Comparison of ENCODE assay signal across 17 mouse cellular contexts in genomic region chr4:109985424-109986172, GRCm38 (mm10). TPM values are rescaled to one million over a fixed set of nuclear protein-coding genes. Genes with fewer than 3 reads are reported as not detected.
DNase-seq lines count a peak whose midpoint lies in the region; ATAC-seq lines count a peak whose summit lies in the region.
"Had no signal": no experiment of that assay in that cellular context is flagged by ENCODE, and none has a peak within 500 bp of the region (broad histone marks: within the 10 kb centered on the region; RNA-seq: fewer than 3 reads in every experiment).

No protein-coding gene starts in this region.

- H3K27me3 ChIP-seq in intestine, embryonic 14.5 days (replicated peaks; ENCODE audit: control insufficient read depth, insufficient read depth, low read length): peaks cover 97% of the 10 kb centered on the region
- H3K27me3 ChIP-seq in intestine, embryonic 16.5 days (replicated peaks; ENCODE audit: control insufficient read depth, insufficient read depth, low read length): peaks cover 89% of the 10 kb centered on the region
- H3K27me3 ChIP-seq in forebrain, embryonic 14.5 days (replicated peaks; ENCODE audit: control insufficient read depth, insufficient read depth, low read length): peaks cover 44% of the 10 kb centered on the region
- H3K27me3 ChIP-seq in midbrain, embryonic 13.5 days: peaks cover 97% of the 10 kb centered on the region

- H3K4me1 ChIP-seq in intestine, embryonic 14.5 days (replicated peaks; ENCODE audit: control insufficient read depth, insufficient read depth, low read length): peaks cover 4% of the 10 kb centered on the region; the same call in 1 of the 2 replicates
- peaks cover 14% of the 10 kb centered on the region for H3K4me1 ChIP-seq in intestine, embryonic 16.5 days (ENCODE audit: control insufficient read depth, insufficient read depth, low read length)
- H3K4me1 ChIP-seq in forebrain, embryonic 14.5 days (ENCODE audit: control insufficient read depth, insufficient read depth, low read length): 0 out of 2 replicates have a peak, but pooled peaks cover 3% of the 10 kb centered on the region
- H3K4me1 ChIP-seq in midbrain, embryonic 13.5 days (replicated peaks): peaks cover 17% of the 10 kb centered on the region

- peak; percentile 14 for DNase-seq in embryo, embryonic 10 days (ENCODE audit: low spot score)
- DNase-seq in embryo, embryonic 9.5 days (ENCODE audit: extremely low spot score): no peak
- peak; percentile 53 for DNase-seq in intestine, embryonic 14.5 days (ENCODE audit: low spot score)
- DNase-seq in forebrain, embryonic 14.5 days (ENCODE audit: low spot score): peak; percentile 46
- no peak for DNase-seq in lung, postnatal 25 days (ENCODE audit: low spot score)
- no peak for DNase-seq in spleen, postnatal 36 days (ENCODE audit: low spot score in 2 of 2)
- DNase-seq: adrenal gland, adult 2 months; cerebellum, adult 11-12 months; cerebellum, postnatal 36 days; heart, adult 2 months; liver; liver, postnatal 0 days; lung, postnatal 14 days; thymus, postnatal 4 days had no signal

- no peaks in the 10 kb centered on the region for H3K9me3 ChIP-seq in intestine, embryonic 14.5 days (ENCODE audit: control insufficient read depth, low read length)
- H3K9me3 ChIP-seq in intestine, embryonic 16.5 days (ENCODE audit: control insufficient read depth, low read length): no peaks in the 10 kb centered on the region
- H3K9me3 ChIP-seq in forebrain, embryonic 14.5 days (replicated peaks; ENCODE audit: control insufficient read depth, low read length): no peaks in the 10 kb centered on the region
- no peaks in the 10 kb centered on the region for H3K9me3 ChIP-seq in midbrain, embryonic 13.5 days
- H3K9me3 ChIP-seq: neural tube, embryonic 13.5 days had no signal

- no peak overlapping the region for H3K4me3 ChIP-seq in intestine, embryonic 14.5 days (ENCODE audit: low read depth, low read length)
- no peak overlapping the region for H3K4me3 ChIP-seq in intestine, embryonic 16.5 days (ENCODE audit: low read length)
- 0 out of 2 replicates have a peak overlapping the region, but pooled peaks have one; percentile 11 for H3K4me3 ChIP-seq in forebrain, embryonic 14.5 days (ENCODE audit: low read depth, low read length)
- no peak overlapping the region for H3K4me3 ChIP-seq in midbrain, embryonic 13.5 days (replicated peaks)
- H3K4me3 ChIP-seq: heart, adult 2 months; neural tube, embryonic 13.5 days had no signal

- no peak for ATAC-seq in intestine, embryonic 14.5 days (replicated peaks; ENCODE audit: low FRiP score, low TSS enrichment, low read depth)
- ATAC-seq in intestine, embryonic 16.5 days: no peak
- ATAC-seq in forebrain, embryonic 14.5 days: no peak
- ATAC-seq in midbrain, embryonic 13.5 days: 0 out of 2 replicates have a peak, but pooled peaks have one; percentile 16
- ATAC-seq: liver, postnatal 0 days had no signal

- no peak overlapping the region for H3K4me2 ChIP-seq in intestine, embryonic 14.5 days (ENCODE audit: low read length)
- H3K4me2 ChIP-seq in intestine, embryonic 16.5 days (ENCODE audit: low read depth, low read length): no peak overlapping the region
- H3K4me2 ChIP-seq in forebrain, embryonic 14.5 days (ENCODE audit: low read length): peak overlapping the region; percentile 81
- peak overlapping the region; percentile 40; the same call in 1 of the 2 replicates for H3K4me2 ChIP-seq in midbrain, embryonic 13.5 days (replicated peaks)
- H3K4me2 ChIP-seq: neural tube, embryonic 13.5 days had no signal

- H3K27ac ChIP-seq in intestine, embryonic 14.5 days (ENCODE audit: low read depth): no peak overlapping the region
- no peak overlapping the region for H3K27ac ChIP-seq in intestine, embryonic 16.5 days (ENCODE audit: low read length)
- H3K27ac ChIP-seq in forebrain, embryonic 14.5 days (ENCODE audit: low read depth, low read length): peak overlapping the region; percentile 92
- peak overlapping the region; percentile 64 for H3K27ac ChIP-seq in midbrain, embryonic 13.5 days
- H3K27ac ChIP-seq: heart, adult 2 months; neural tube, embryonic 13.5 days had no signal

- WGBS in intestine, embryonic 14.5 days: 6% methylated on average over 16 of the region's 16 CpGs
- WGBS in intestine, embryonic 16.5 days: 3% methylated on average over 16 of the region's 16 CpGs
- 7% methylated on average over 16 of the region's 16 CpGs for WGBS in forebrain, embryonic 14.5 days
- 2% methylated on average over 16 of the region's 16 CpGs for WGBS in midbrain, embryonic 13.5 days

- H3K36me3 ChIP-seq in intestine, embryonic 14.5 days (ENCODE audit: control insufficient read depth, insufficient read depth, low read length): no peaks in the 10 kb centered on the region
- H3K36me3 ChIP-seq in intestine, embryonic 16.5 days (ENCODE audit: control insufficient read depth, insufficient read depth, low read length): no peaks in the 10 kb centered on the region
- H3K36me3 ChIP-seq in forebrain, embryonic 14.5 days (ENCODE audit: control insufficient read depth, insufficient read depth, low read length): peaks cover 8% of the 10 kb centered on the region; the same call in 1 of the 2 replicates
- no peaks in the 10 kb centered on the region for H3K36me3 ChIP-seq in midbrain, embryonic 13.5 days
- H3K36me3 ChIP-seq: neural tube, embryonic 13.5 days had no signal

- H3K9ac ChIP-seq in intestine, embryonic 14.5 days (ENCODE audit: low read length): no peak overlapping the region
- no peak overlapping the region for H3K9ac ChIP-seq in intestine, embryonic 16.5 days (ENCODE audit: low read depth, low read length)
- peak overlapping the region; percentile 90 for H3K9ac ChIP-seq in forebrain, embryonic 14.5 days (ENCODE audit: low read length)
- H3K9ac ChIP-seq in midbrain, embryonic 13.5 days (replicated peaks): no peak overlapping the region
- H3K9ac ChIP-seq: liver, postnatal 0 days; neural tube, embryonic 13.5 days had no signal

RNA-seq across cellular contexts. Expression of gene Dmrta2, which starts 7.7 kb away (rescaled TPM):
- polyA plus RNA-seq in intestine, embryonic 14.5 days (2014; fragmentation: Nextera tagmentation; extraction: Ambion mirVana): 0.05 and 0.08 TPM in 2 replicates
- 0.07 TPM in 1 of 2 replicates, not detected in the other for polyA plus RNA-seq in intestine, embryonic 16.5 days (2015; fragmentation: Nextera tagmentation; extraction: Ambion mirVana)
- polyA plus RNA-seq in forebrain, embryonic 14.5 days (2014; fragmentation: Nextera tagmentation; extraction: Ambion mirVana): 4.1 and 5.9 TPM in 2 replicates
- polyA plus RNA-seq in midbrain, embryonic 13.5 days (2015; fragmentation: Nextera tagmentation; extraction: Ambion mirVana): 1.2 and 2.0 TPM in 2 replicates
- polyA plus RNA-seq: liver, postnatal 0 days had no signal

Comparison
In these comparisons a context has a peak if more than half of its experiments do, and no peak if none do; other contexts are left out.
1. DNase-seq: peak in embryo, embryonic 10 days (single experiment), intestine, embryonic 14.5 days (single experiment) and forebrain, embryonic 14.5 days (single experiment); none in embryo, embryonic 9.5 days (single experiment), lung, postnatal 25 days (single experiment) and spleen, postnatal 36 days (0 of 2).
2. H3K27ac ChIP-seq: peak in forebrain, embryonic 14.5 days (single experiment) and midbrain, embryonic 13.5 days (single experiment); none in intestine, embryonic 14.5 days (single experiment) and intestine, embryonic 16.5 days (single experiment).
3. H3K4me2 ChIP-seq: peak in forebrain, embryonic 14.5 days (single experiment) and midbrain, embryonic 13.5 days (single experiment); none in intestine, embryonic 14.5 days (single experiment) and intestine, embryonic 16.5 days (single experiment).